Mouse (Mus musculus) right cerebral cortex, postnatal 4 days (tissue): ENCODE measurements at regions not wholly inside any gene's neighbourhood (a gene's known extent, or its start where the extent isn't known, plus 50 kb on each side); places are given as distances from the start of the nearest gene placed in this dataset.
A peak's percentile ranks its signal among the peaks of the same experiment; 100 is the strongest.

Source experiments
- DNase-seq: peaks from one replicate; pipeline ENCODE4 v3.0.0-alpha.2; 2022

DNA sequence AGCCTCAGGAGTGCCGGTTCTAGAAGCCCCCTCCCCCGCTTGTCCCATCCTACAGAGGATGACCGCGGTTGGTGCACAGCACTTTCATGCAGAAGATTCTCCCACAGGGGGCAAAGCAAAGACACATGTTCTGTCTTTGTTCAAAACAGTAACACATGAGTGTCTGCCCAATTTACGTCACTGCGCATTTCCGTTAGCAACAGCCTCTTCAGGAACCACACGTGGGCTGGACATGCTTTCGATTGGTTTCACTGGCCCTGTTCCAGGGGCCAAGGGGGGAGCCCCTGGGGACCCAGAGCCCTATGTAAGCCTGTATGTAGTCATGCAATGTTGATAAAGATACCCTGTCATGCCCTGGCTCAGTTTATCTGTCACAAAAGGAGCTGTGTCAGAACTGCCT lies 116.2 kb upstream of the Twist2 start:
- DNase-seq, result no peak

DNA sequence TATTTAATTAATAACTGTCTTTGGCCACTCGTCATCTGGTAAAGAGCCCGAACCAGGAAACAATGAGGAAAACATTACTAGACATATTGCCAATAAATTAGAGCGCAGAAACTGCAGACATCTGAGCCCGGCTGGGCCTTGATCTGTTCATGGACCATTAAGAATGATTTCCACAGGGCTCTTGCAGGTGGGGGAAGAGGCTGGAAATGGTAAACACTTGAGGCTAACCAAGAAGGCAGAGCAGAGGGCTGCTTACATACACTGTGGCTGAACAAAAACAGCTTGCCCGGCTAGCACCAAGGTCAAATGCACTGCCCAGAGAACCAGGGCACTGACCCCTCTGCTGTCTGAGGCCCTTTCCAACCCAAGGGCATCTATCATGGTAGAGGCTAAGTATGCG lies 115.5 kb upstream of the Twist2 start:
- no peak for DNase-seq

GRCm38 (mm10) chr1:91691601-91692000 lies 109.7 kb upstream of the Twist2 start:
- DNase-seq, result no peak

- DNase-seq, result no peak
Measured at GRCm38 (mm10) chr1:91692709-91693460, 108.4 kb upstream of the Twist2 start.

DNA sequence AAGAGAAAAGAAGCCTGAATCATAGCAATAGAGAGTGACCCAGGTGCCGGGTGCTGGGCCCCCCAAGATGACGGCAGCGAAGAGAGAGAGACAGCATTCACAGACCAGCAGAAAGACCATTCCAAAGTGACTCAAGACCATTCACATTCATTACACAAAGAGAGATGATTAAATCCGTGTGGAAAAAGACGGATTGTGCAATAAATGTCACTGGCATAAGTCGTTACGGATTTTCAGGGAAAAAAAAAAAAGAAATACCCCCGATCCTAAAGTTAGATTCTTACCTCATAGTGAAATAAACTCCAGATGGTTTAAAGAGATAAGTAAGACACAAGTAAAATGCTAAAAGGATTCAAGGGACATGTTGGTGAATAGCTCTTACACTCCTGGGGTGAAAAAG lies 104.2 kb upstream of the Twist2 start:
- no peak for DNase-seq

- peak; percentile 22 for DNase-seq
Measured at GRCm38 (mm10) chr1:91701475-91701874, 99.8 kb upstream of the Twist2 start.

GRCm38 (mm10) chr1:91702021-91702420 lies 99.2 kb upstream of the Twist2 start:
- DNase-seq, result no peak

DNA sequence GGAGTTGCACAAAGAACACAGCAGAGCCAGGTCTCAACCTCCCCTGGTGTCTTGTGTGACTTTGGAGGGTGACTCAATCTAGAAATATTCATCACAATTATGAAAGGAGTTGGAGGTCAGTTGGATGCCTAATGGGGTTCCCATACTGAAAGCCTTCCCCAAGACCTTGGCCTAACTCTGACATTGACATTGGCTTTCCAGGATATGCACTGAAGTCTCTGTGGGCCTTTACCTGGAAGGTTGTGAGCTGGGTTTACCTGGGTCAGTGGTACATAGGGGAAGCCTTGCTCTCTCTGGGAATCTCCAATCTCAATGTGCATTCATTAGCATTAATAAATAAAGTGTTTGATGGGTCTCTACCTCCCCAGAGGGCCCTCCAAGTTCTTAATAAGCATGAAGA lies 98.5 kb upstream of the Twist2 start:
- DNase-seq, result no peak

DNA sequence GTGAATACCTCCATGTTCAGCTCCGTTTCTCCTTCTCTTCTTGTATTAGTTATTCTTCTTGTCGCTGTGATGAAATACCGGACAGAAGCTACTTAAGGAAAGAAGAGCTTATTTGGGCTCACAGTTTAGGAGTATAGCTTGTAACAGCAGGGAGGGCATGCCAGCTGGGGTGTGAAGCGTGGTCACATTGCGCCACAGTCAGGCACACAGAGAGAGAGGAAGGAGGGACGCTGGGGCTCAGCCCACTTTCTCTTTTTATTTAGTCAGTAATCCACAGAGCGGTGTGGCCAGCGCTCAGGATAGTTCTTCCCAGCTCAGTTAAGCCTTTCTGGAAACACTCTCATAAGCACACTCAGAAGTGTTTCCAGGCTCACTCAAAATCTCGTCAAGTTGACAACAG lies 95.8 kb upstream of the Twist2 start:
- DNase-seq, result peak; percentile 18

DNA sequence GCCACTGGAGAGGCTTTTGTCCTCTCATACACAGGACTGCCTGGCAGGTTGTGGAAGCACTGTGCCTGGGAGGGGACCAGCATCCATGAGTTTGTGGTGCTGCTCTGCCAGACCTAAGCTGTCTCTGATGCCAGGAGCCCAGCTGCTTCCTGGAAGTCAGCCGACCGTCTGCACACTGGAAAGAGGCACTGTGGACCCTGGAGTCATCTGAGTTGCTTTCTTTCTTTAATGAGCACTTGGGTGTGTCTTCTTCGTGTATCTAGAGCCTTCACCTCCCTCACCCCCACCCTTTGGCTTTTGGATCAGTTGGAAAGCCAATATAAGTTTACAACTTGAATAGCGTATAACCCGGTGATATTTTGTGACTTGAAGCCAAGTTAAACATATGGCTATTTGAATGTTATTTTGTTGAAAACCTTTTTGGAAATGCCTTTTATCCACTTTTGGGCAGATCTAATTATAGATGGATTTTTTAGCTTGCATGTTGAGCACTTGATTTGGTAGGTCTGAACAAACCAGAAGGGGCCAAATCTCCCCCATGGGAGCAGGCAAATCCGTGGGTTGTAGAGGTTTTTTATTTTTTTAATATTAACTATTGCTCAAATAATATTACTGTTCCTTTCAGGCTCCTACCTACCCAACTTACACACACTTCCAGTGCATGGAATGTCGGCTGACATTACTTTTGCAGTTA lies 92.6 kb upstream of the Twist2 start:
- no peak for DNase-seq

DNA sequence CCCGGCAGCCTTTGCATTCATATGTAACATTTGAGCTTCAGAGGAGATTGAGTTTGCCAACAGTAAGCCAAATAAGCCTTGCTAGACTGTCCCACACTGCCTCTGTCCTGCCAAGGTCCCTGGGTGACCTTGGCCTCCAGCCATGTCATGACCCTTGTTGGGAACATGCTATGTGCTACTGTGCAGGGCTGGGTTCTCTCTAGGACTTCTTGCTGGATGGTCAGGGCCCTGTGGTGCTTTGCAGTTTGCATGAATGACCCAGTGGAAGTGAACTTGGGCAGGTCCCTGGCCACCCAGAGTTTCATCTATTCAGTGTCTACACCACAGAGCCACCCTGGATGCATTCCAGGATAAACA lies 92.0 kb upstream of the Twist2 start:
- no peak for DNase-seq

- no peak for DNase-seq
Measured at GRCm38 (mm10) chr1:91713131-91713530, 88.1 kb upstream of the Twist2 start.

DNA sequence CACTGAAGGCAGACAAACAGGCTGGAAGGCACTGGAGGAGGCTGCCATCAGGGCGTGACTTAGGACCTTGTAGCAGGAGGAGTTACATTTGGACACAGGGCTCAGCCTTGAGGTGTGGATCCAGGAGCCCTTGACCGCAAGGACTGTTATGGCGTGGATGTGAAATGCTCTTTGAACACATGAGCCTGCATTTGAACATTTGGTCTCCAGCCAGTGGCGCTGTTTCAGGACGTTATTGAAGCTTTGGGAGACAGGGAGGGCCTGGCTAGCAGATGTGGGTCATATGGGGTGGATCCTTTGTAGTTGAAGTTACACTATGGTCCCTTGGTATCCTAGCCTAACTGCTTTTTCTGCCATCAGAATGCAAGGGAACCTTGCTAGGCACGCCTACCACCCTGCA lies 87.0 kb upstream of the Twist2 start:
- DNase-seq, result no peak

GRCm38 (mm10) chr1:91715341-91715740 lies 85.9 kb upstream of the Twist2 start:
- DNase-seq, result no peak

- DNase-seq, result no peak
Measured at GRCm38 (mm10) chr1:91715791-91716190, 85.5 kb upstream of the Twist2 start.

GRCm38 (mm10) chr1:91716836-91717235 lies 84.4 kb upstream of the Twist2 start:
- no peak for DNase-seq

- no peak for DNase-seq
Measured at GRCm38 (mm10) chr1:91717961-91718360, 83.3 kb upstream of the Twist2 start.

DNA sequence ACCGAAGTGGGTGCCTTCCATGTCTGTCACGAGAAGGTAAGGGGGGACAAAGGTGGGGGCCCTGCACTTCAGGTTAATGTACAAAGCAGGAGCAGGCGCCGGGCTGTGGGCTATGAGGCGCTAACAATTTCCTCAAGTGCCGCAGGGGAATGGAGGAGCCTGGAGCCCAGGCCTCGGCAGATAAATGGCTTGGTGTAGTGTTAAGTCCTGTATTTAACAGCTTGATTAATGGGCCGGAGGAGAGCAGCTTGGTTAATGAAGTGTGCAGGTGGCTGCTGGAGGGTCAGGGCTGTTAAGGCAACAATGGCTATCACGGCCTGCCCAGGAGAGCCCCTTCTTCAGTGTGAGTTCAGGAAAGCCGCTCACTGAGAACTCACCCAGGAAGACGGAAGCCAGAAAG lies 72.0 kb upstream of the Twist2 start:
- DNase-seq, result no peak

- DNase-seq, result no peak
Measured at GRCm38 (mm10) chr1:91730281-91730680, 71.0 kb upstream of the Twist2 start.

- DNase-seq, result no peak
Measured at GRCm38 (mm10) chr1:91731703-91732102, 69.6 kb upstream of the Twist2 start.

GRCm38 (mm10) chr1:91732461-91732861 lies 68.8 kb upstream of the Twist2 start:
- peak; percentile 57 for DNase-seq

DNA sequence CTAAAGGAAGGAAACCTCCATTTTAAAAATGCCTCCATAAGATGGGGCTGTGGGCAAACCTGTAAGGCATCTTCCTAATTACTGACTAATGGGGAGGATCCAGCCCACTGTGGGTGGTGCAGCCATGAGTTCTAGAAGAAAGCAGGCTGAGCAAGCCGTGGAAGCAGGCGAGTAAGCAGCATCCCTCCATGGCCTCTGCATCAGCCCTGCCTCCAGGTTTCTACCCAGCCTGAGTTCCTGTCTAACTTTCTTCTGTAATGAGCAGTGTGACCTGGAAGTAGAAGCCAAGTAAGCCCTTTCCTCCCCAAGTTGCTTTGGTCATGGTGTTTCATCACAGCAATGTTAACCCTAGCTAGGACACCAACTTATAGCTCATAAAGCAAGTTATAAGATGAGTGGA lies 66.5 kb upstream of the Twist2 start:
- no peak for DNase-seq

DNA sequence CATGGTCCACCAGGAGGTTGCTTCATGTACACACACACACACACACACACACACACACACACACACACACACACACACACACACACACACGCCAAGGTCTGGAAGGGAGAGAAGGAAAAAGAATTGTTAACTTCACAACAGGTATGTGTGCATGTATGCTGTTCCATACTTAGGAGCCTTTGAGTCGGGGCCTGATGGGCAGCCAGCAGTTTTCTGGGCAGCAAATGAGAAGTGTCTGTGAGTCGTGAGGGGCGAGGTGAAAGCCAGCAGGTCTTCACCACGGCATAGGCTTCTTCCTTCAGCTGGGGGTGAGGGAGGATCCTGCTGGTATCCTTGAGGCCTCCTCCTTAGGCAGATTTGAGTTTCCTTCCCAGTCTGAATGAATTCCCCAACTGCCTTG lies 65.8 kb upstream of the Twist2 start:
- no peak for DNase-seq

DNA sequence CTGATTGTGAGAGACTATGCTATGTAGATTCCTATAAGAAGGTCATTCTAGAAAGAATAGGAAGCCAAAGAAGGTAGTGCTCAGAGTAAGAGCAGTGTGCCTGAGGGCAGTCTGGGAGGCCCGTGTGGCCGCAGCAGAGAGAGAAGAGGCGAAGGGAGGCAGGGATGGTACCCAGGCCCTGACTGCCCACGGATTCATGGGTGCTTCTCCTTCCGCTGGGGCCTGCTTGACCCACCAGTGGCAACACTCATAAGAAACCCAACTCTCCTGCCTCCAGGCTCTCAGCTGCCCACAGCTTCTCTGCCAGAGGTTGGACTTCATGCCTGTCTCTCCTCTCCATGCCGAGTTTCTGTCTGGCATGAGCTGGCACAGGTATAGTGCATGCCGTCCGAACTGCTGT lies 60.6 kb upstream of the Twist2 start:
- no peak for DNase-seq

DNA sequence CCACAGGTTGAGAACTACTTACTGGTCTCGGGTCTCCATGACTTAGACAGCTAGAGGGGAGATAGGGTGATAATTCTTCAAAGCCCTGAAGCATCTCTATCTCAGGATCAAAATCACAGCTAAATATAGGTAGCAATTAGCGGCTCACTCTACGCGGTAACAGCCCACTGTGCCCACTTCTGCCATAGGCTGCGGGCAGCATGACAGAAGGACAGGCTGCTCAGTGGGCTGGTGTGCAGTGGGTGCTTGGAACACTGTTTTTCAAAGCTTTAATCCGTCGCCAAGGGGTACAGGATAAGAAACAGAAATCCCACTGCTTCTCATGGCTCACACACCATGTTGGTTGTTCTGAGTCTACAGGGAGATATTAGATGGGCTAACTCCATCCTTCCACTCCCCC lies 59.2 kb upstream of the Twist2 start:
- no peak for DNase-seq
